Mouse (Mus musculus): ENCODE results near the gene Scrg1. TPM values are rescaled to one million over a fixed set of nuclear protein-coding genes. Genes with fewer than 3 reads are reported as not detected.
A peak's percentile ranks its signal among the peaks of the same experiment; 100 is the strongest.
"Not testable (repeated sequence)": the region's sequence is repeated elsewhere in the genome, so short reads cannot be mapped to it uniquely, and the experiment has no call there.

Gene Scrg1
- total RNA-seq (2015) (16.7 and 27.0 TPM in 2 replicates), total RNA-seq (2017) (2.2 and 10.8 TPM in 2 replicates)

- no peak for ATAC-seq (ENCODE audit: poor library complexity, severe bottlenecking)
Observed at GRCm38 (mm10) chr8:57455765-57456164, at the start of gene Scrg1. Gene Scrg1 (plus strand): TSS chr8:57455923.

- peak; percentile 70 for ATAC-seq (ENCODE audit: poor library complexity, severe bottlenecking)
Observed at GRCm38 (mm10) chr8:57406366-57406765, 49.4 kb upstream of the Scrg1 start.

- ATAC-seq (ENCODE audit: poor library complexity, severe bottlenecking) = no peak
Observed at GRCm38 (mm10) chr8:57409333-57409732, 46.4 kb upstream of the Scrg1 start.

GRCm38 (mm10) chr8:57409779-57410472, 45.8 kb upstream of the Scrg1 start:
- ATAC-seq (ENCODE audit: poor library complexity, severe bottlenecking) = no peak

- ATAC-seq (ENCODE audit: poor library complexity, severe bottlenecking) = no peak
Observed at GRCm38 (mm10) chr8:57410473-57410863, 45.3 kb upstream of the Scrg1 start.

- ATAC-seq (ENCODE audit: poor library complexity, severe bottlenecking) = no peak
Observed at GRCm38 (mm10) chr8:57411366-57411765, 44.4 kb upstream of the Scrg1 start.

GRCm38 (mm10) chr8:57416827-57417226, 38.9 kb upstream of the Scrg1 start:
- ATAC-seq (ENCODE audit: poor library complexity, severe bottlenecking) = peak; percentile 63

- ATAC-seq (ENCODE audit: poor library complexity, severe bottlenecking) = no peak
Observed at GRCm38 (mm10) chr8:57426074-57426473, 29.6 kb upstream of the Scrg1 start.

GRCm38 (mm10) chr8:57427581-57428366, 27.9 kb upstream of the Scrg1 start:
- ATAC-seq (ENCODE audit: poor library complexity, severe bottlenecking) = peak; percentile 53

- no peak for ATAC-seq (ENCODE audit: poor library complexity, severe bottlenecking)
Observed at GRCm38 (mm10) chr8:57428566-57428965, 27.2 kb upstream of the Scrg1 start.

GRCm38 (mm10) chr8:57429166-57429887, 26.4 kb upstream of the Scrg1 start:
- peak; percentile 53 for ATAC-seq (ENCODE audit: poor library complexity, severe bottlenecking)

- not testable (repeated sequence) for ATAC-seq (ENCODE audit: poor library complexity, severe bottlenecking)
Observed at GRCm38 (mm10) chr8:57429888-57430274, 25.8 kb upstream of the Scrg1 start.

- ATAC-seq (ENCODE audit: poor library complexity, severe bottlenecking) = no peak
Observed at GRCm38 (mm10) chr8:57430901-57431300, 24.8 kb upstream of the Scrg1 start.

- ATAC-seq (ENCODE audit: poor library complexity, severe bottlenecking) = peak; percentile 85
Observed at GRCm38 (mm10) chr8:57432802-57433201, 22.9 kb upstream of the Scrg1 start.

- ATAC-seq (ENCODE audit: poor library complexity, severe bottlenecking) = peak; percentile 63
Observed at GRCm38 (mm10) chr8:57435768-57436436, 19.8 kb upstream of the Scrg1 start.

GRCm38 (mm10) chr8:57436437-57436796, 19.3 kb upstream of the Scrg1 start:
- ATAC-seq (ENCODE audit: poor library complexity, severe bottlenecking) = peak; percentile 14

GRCm38 (mm10) chr8:57441131-57441530, 14.6 kb upstream of the Scrg1 start:
- no peak for ATAC-seq (ENCODE audit: poor library complexity, severe bottlenecking)

- peak; percentile 82; the same call in 1 of the 2 replicates for ATAC-seq (ENCODE audit: poor library complexity, severe bottlenecking)
Observed at GRCm38 (mm10) chr8:57441556-57441955, 14.2 kb upstream of the Scrg1 start.

- ATAC-seq (ENCODE audit: poor library complexity, severe bottlenecking) = no peak
Observed at GRCm38 (mm10) chr8:57443289-57443688, 12.4 kb upstream of the Scrg1 start.

- ATAC-seq (ENCODE audit: poor library complexity, severe bottlenecking) = not testable (repeated sequence)
Observed at GRCm38 (mm10) chr8:57445901-57446300, 9.8 kb upstream of the Scrg1 start.

GRCm38 (mm10) chr8:57450726-57451125, 5.0 kb upstream of the Scrg1 start:
- ATAC-seq (ENCODE audit: poor library complexity, severe bottlenecking) = no peak
